Mouse (Mus musculus) lung, postnatal 25 days (tissue): ENCODE data around the gene Bmp6.

Source experiments
- DNase-seq: peaks from one replicate; pipeline ENCODE4 v3.0.0; 2022; ENCODE audit warnings: low spot score

Gene Bmp6

GRCm38 (mm10) chr13:38545460-38545859, 200.6 kb downstream of the Bmp6 start:
- no peak for DNase-seq

- no peak for DNase-seq
Observed at GRCm38 (mm10) chr13:38546754-38547153, 201.8 kb downstream of the Bmp6 start.

GRCm38 (mm10) chr13:38547717-38548116, 202.8 kb downstream of the Bmp6 start:
- DNase-seq = no peak

- no peak for DNase-seq
Observed at GRCm38 (mm10) chr13:38548681-38549080, 203.8 kb downstream of the Bmp6 start.
